23 mouse cellular contexts compared by ENCODE assay signal in the genomic region with DNA sequence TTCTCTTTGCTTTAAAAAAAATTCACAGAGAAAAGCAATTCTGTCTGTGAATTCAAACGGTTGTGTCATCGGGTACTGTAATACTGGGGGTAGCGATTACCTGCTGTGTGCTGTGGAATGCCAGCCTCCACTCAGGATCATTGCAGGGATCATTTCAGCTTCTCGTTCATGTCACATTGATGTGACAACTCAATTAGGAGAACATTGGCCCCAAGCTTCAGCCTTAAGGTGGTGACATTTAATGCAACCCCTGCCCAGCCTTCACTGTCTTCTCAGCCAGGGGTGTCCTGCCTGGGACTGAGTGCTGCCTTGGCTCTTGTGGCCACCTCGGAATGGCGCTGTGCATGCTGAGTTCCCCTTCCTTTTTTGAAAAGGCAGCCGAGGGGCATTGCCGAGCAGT.
DNase-seq lines count a peak whose midpoint lies in the region; ATAC-seq and TF ChIP-seq lines count a peak whose summit lies in the region.
"Had no signal": no experiment of that assay in that cellular context is flagged by ENCODE, and none has a peak within 500 bp of the region (broad histone marks: within the 10 kb centered on the region; RNA-seq: fewer than 3 reads in every experiment).

No protein-coding gene starts in this region.

- DNase-seq in layer of hippocampus, adult 2 months (ENCODE audit: low spot score in 2 of 2): no peak
- DNase-seq in layer of hippocampus, postnatal 10 days (ENCODE audit: low spot score in 2 of 2): no peak
- peak; percentile 63 for DNase-seq in retina, postnatal 1 day
- DNase-seq in right cerebral cortex, postnatal 4 days: no peak
- no peak for DNase-seq in right cerebral cortex, adult 18-20 months
- DNase-seq: adrenal gland, adult 2 months; adrenal gland, postnatal 10 days; adrenal gland, postnatal 25 days; cerebellum, adult 11 months; cerebellum, adult 18-20 months; cerebellum, adult 8-10 months; cerebellum, adult 9-11 months; cerebellum, postnatal 36 days; embryo, embryonic 11 days had no signal

- H3K27ac ChIP-seq in layer of hippocampus, adult 2 months: peak overlapping the region; percentile 87
- H3K27ac ChIP-seq: embryonic facial prominence, embryonic 13.5 days; embryonic facial prominence, embryonic 15.5 days; forebrain, embryonic 10.5 days; forebrain, embryonic 12.5 days had no signal

- TF ChIP-seq CTCF in layer of hippocampus, adult 2 months (conservative IDR thresholded peaks at IDR 0.05): no peak

- no peak overlapping the region for H3K4me3 ChIP-seq in layer of hippocampus, adult 2 months
- H3K4me3 ChIP-seq: embryonic facial prominence, embryonic 13.5 days; embryonic facial prominence, embryonic 15.5 days; erythroblast, embryonic 14.5 days; forebrain, embryonic 10.5 days; forebrain, embryonic 12.5 days had no signal

- peak; percentile 61 for ATAC-seq in granulocyte monocyte progenitor cell, adult 5-6 weeks (replicated peaks; ENCODE audit: poor library complexity, severe bottlenecking)
- peak; percentile 38; the same call in 1 of the 2 replicates for ATAC-seq in megakaryocyte progenitor cell, adult 5-6 weeks (replicated peaks; ENCODE audit: poor library complexity)
- ATAC-seq: forebrain, embryonic 14.5 days; forebrain, embryonic 16.5 days had no signal
